Mouse (Mus musculus) kidney, adult 2 months (tissue): ENCODE measurements at regions not wholly inside any gene's neighbourhood (a gene's known extent, or its start where the extent isn't known, plus 50 kb on each side); places are given as distances from the start of the nearest gene placed in this dataset.

Experiments
- DNase-seq: peaks from one replicate; pipeline ENCODE4 v3.0.0; 2021
- H3K27ac ChIP-seq: fragments of 200-500 bp; 2 replicates; pipeline ENCODE4 v1.5.1; 2012; ENCODE audit warnings: low read depth, low read length, control low read depth, inconsistent platforms; ENCODE audit not compliant: insufficient read depth
- H3K27me3 ChIP-seq: fragments of 200-500 bp; replicated peaks from 2 replicates; pipeline ENCODE4 v1.6.1; 2012; ENCODE audit warnings: mild to moderate bottlenecking, moderate library complexity, low read length, inconsistent platforms; ENCODE audit not compliant: control insufficient read depth, insufficient read depth
- H3K36me3 ChIP-seq: fragments of 200-500 bp; 2 replicates; pipeline ENCODE4 v1.6.1; 2012; ENCODE audit warnings: mild to moderate bottlenecking, moderate library complexity, low read length, inconsistent platforms; ENCODE audit not compliant: control insufficient read depth, insufficient read depth
- H3K4me1 ChIP-seq: fragments of 200-500 bp; 2 replicates; pipeline ENCODE4 v1.6.1; 2011; ENCODE audit warnings: low read length; ENCODE audit not compliant: control insufficient read depth, insufficient read depth
- H3K4me3 ChIP-seq: fragments of 200-500 bp; 2 replicates; pipeline ENCODE4 v1.5.1; 2011; ENCODE audit warnings: mild to moderate bottlenecking, low read depth, low read length, control low read depth; ENCODE audit not compliant: insufficient read depth
- CTCF ChIP-seq: fragments of 200-500 bp; conservative IDR thresholded peaks from 2 replicates; pipeline ENCODE4 v1.5.1; 2011; ENCODE audit warnings: low read depth, mild to moderate bottlenecking, control low read depth, low read length, moderate library complexity, mixed read lengths; ENCODE audit not compliant: insufficient read depth, insufficient read length
- POLR2A ChIP-seq: fragments of 200-500 bp; IDR thresholded peaks from one replicate; pipeline ENCODE4 v1.6.1; 2011; ENCODE audit warnings: low read depth, low read length, control low read depth
- WGBS: fragments of 180-500 bp; shearing (Covaris S2); methylation state at CpG from one replicate; pipeline ENCODE4 v1.1.7; 2018; 5-methylcytosine and 5-hydroxymethylcytosine counted together

- Histone ChIP-seq H3K27ac (no peak overlapping the region), H3K36me3 (no peaks in the 10 kb centered on the region), H3K27me3 (no peaks in the 10 kb centered on the region), H3K4me1 (no peaks in the 10 kb centered on the region), H3K4me3 (no peak overlapping the region)
- 42% methylated on average over 5 of the region's 5 CpGs for WGBS
- TF ChIP-seq POLR2A (no peak), CTCF (no peak)
- no peak for DNase-seq
Observed at GRCm38 (mm10) chr15:88063041-88063440, 518.9 kb downstream of the Fam19a5 start.

GRCm38 (mm10) chr15:88068476-88068875 is 524.4 kb downstream of the Fam19a5 start:
- no peaks in the 10 kb centered on the region for H3K36me3 ChIP-seq
- no peaks in the 10 kb centered on the region for H3K27me3 ChIP-seq
- no peak overlapping the region for H3K27ac ChIP-seq
- no peak for TF ChIP-seq POLR2A
- no peak for TF ChIP-seq CTCF
- no peak overlapping the region for H3K4me3 ChIP-seq
- no peaks in the 10 kb centered on the region for H3K4me1 ChIP-seq
- WGBS = 50% methylated on average over 3 of the region's 3 CpGs
- no peak for DNase-seq

DNA sequence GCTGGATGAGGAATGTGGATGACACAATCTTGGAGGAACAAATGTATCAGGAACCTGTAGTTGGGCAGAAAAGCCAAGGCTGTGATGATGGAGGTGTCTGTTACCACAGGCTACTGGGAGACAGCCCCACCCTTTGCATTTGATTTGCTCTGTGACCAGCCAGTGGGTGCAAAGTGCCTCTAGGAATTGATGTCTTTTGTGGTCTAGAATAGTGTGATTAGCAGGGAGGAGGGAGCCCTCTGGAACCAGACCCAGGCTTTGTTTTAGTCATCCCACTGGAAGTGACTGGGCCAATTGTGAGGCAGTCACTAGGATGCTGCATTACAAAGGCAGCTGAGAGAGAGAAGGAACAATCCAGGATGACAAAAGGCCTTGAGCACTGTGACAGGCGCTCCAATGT is 527.4 kb upstream of the Zdhhc25 start:
- Histone ChIP-seq H3K4me1 (no peaks in the 10 kb centered on the region), H3K36me3 (no peaks in the 10 kb centered on the region), H3K27me3 (no peaks in the 10 kb centered on the region), H3K27ac (no peak overlapping the region), H3K4me3 (no peak overlapping the region)
- TF ChIP-seq CTCF (no peak), POLR2A (no peak)
- no peak for DNase-seq
- 39% methylated on average over 1 of the region's 1 CpGs for WGBS

DNA sequence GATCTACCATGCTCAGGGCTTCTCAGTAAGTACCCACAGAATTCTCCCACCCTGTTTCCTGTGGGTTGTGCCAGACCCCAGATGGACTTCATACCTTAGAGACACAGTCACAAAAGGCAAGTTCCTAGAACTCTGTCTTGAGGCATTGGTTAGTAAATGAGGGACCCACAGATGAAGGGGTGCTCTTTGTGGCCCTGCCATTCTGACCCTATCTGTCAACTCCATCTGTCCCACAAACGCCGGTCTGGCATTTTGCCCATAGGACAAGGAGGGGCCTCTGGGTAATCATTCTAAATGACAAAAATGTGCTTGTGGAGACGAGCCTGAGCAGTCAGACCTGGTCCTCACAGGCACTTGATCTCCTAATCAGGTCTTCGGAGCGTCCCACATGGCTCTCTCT is 516.2 kb upstream of the Zdhhc25 start:
- H3K27ac ChIP-seq = no peak overlapping the region
- TF ChIP-seq POLR2A (no peak), CTCF (no peak)
- no peaks in the 10 kb centered on the region for H3K4me1 ChIP-seq
- H3K27me3 ChIP-seq = no peaks in the 10 kb centered on the region
- H3K4me3 ChIP-seq = no peak overlapping the region
- no peaks in the 10 kb centered on the region for H3K36me3 ChIP-seq
- no peak for DNase-seq
- WGBS = 50% methylated on average over 5 of the region's 5 CpGs

DNA sequence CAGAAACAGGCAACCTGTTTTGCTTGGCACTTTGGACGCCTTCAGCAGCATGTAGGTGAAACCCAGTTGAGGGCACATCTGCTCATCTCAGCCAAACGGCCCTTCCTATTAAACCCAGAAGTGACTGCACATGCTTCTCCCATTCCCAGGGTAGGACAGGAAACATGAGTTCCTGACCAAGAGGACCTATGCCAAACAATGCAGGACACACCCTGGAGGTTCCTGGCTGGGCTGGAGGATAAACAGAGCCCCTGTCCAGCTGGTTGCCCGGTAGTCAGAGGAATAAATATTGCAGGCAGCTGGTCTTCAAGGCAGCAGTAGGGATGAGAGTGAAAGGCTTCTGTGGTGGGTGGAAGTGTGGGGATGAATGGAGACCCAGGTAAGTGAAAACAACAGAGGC is 514.5 kb upstream of the Zdhhc25 start:
- no peak for TF ChIP-seq POLR2A
- no peak for TF ChIP-seq CTCF
- H3K27ac ChIP-seq = no peak overlapping the region
- no peaks in the 10 kb centered on the region for H3K4me1 ChIP-seq
- no peak for DNase-seq
- WGBS = 58% methylated on average over 3 of the region's 3 CpGs
- H3K4me3 ChIP-seq = no peak overlapping the region
- H3K36me3 ChIP-seq = no peaks in the 10 kb centered on the region
- H3K27me3 ChIP-seq = no peaks in the 10 kb centered on the region

GRCm38 (mm10) chr15:88089486-88089885 is 510.6 kb upstream of the Zdhhc25 start:
- no peaks in the 10 kb centered on the region for H3K27me3 ChIP-seq
- no peaks in the 10 kb centered on the region for H3K36me3 ChIP-seq
- TF ChIP-seq POLR2A (no peak), CTCF (no peak)
- H3K27ac ChIP-seq = no peak overlapping the region
- H3K4me1 ChIP-seq = no peaks in the 10 kb centered on the region
- WGBS = 52% methylated on average over 4 of the region's 4 CpGs
- H3K4me3 ChIP-seq = no peak overlapping the region
- DNase-seq = no peak

GRCm38 (mm10) chr15:88091390-88091789 is 508.7 kb upstream of the Zdhhc25 start:
- no peaks in the 10 kb centered on the region for H3K4me1 ChIP-seq
- H3K27ac ChIP-seq = no peak overlapping the region
- no peak for DNase-seq
- H3K27me3 ChIP-seq = no peaks in the 10 kb centered on the region
- 91% methylated on average over 5 of the region's 5 CpGs for WGBS
- TF ChIP-seq CTCF (no peak), POLR2A (no peak)
- H3K4me3 ChIP-seq = no peak overlapping the region
- no peaks in the 10 kb centered on the region for H3K36me3 ChIP-seq

GRCm38 (mm10) chr15:88120376-88120775 is 479.7 kb upstream of the Zdhhc25 start:
- Histone ChIP-seq H3K4me3 (no peak overlapping the region), H3K4me1 (no peaks in the 10 kb centered on the region), H3K36me3 (no peaks in the 10 kb centered on the region), H3K27me3 (no peaks in the 10 kb centered on the region), H3K27ac (no peak overlapping the region)
- DNase-seq = no peak
- TF ChIP-seq CTCF (no peak), POLR2A (no peak)
- WGBS = 50% methylated on average over 5 of the region's 5 CpGs
